Mouse (Mus musculus) left cerebral cortex, postnatal 10 days (tissue): Measurements from ENCODE around the gene Mtss1l. TPM values are rescaled to one million over a fixed set of nuclear protein-coding genes. Genes with fewer than 3 reads are reported as not detected.

Experiments
- DNase-seq, 2 experiments: peaks; one replicate each; pipeline ENCODE4 v3.0.0; 2021 to 2022; ENCODE audit warnings: low spot score in 2 of 2, mixed read lengths in 1 of 2; ENCODE audit errors: extremely low spot score in 1 of 2
- intact Hi-C: fragments of 180-260 bp; cut with DNase I; formaldehyde crosslinking; loops from one replicate; pipeline ENCODE4 v1.15.1; 2025
- total RNA-seq, 2 experiments: library from RNA; stranded (reverse); gene quantifications; 2 replicates each; pipeline ENCODE4 v1.2.3; 2021

Gene Mtss1l
- 100 to 1,000 TPM; 214 to 236 TPM for total RNA-seq

- intact Hi-C loops = no loop called here
- peak; percentile 76 to 93 for DNase-seq
Measured at GRCm38 (mm10) chr8:110720685-110721598, at the start of gene Mtss1l. Mtss1l (plus strand) TSS chr8:110721476.

GRCm38 (mm10) chr8:110672133-110672532 is 49.1 kb upstream of the Mtss1l start:
- intact Hi-C loops = no loop called here
- peak in 1 of 2 experiments; percentile 51 for DNase-seq

- intact Hi-C loops = no loop called here
- DNase-seq = no peak
Measured at GRCm38 (mm10) chr8:110673168-110673567, 48.1 kb upstream of the Mtss1l start.

- intact Hi-C loops = no loop called here
Measured at GRCm38 (mm10) chr8:110674589-110674988, 46.7 kb upstream of the Mtss1l start.

GRCm38 (mm10) chr8:110676702-110677101 is 44.6 kb upstream of the Mtss1l start:
- DNase-seq = peak in 1 of 2 experiments; percentile 51
- intact Hi-C loops = no loop called here

More at GRCm38 (mm10) chr8:110674589-110674988, 46.7 kb upstream of the Mtss1l start:
- DNase-seq = no peak

GRCm38 (mm10) chr8:110677174-110677660 is 44.1 kb upstream of the Mtss1l start:
- DNase-seq = no peak
- intact Hi-C loops = no loop called here

GRCm38 (mm10) chr8:110678989-110679388 is 42.3 kb upstream of the Mtss1l start:
- no peak for DNase-seq
- intact Hi-C loops = no loop called here

GRCm38 (mm10) chr8:110687726-110688125 is 33.5 kb upstream of the Mtss1l start:
- DNase-seq = peak; percentile 63 to 77
- intact Hi-C loops = no loop called here

GRCm38 (mm10) chr8:110689961-110690360 is 31.3 kb upstream of the Mtss1l start:
- intact Hi-C loops = no loop called here
- DNase-seq = no peak

- no peak for DNase-seq
- intact Hi-C loops = no loop called here
Measured at GRCm38 (mm10) chr8:110694226-110694625, 27.1 kb upstream of the Mtss1l start.

- intact Hi-C loops = no loop called here
- no peak for DNase-seq
Measured at GRCm38 (mm10) chr8:110694826-110695225, 26.4 kb upstream of the Mtss1l start.

- intact Hi-C loops = no loop called here
- no peak for DNase-seq
Measured at GRCm38 (mm10) chr8:110695431-110695830, 25.8 kb upstream of the Mtss1l start.

- no peak for DNase-seq
- intact Hi-C loops = no loop called here
Measured at GRCm38 (mm10) chr8:110696051-110696450, 25.2 kb upstream of the Mtss1l start.

GRCm38 (mm10) chr8:110697571-110697970 is 23.7 kb upstream of the Mtss1l start:
- intact Hi-C loops = no loop called here
- DNase-seq = peak in 1 of 2 experiments; percentile 64

GRCm38 (mm10) chr8:110698098-110698497 is 23.2 kb upstream of the Mtss1l start:
- DNase-seq = no peak
- intact Hi-C loops = no loop called here

GRCm38 (mm10) chr8:110699501-110699900 is 21.8 kb upstream of the Mtss1l start:
- intact Hi-C loops = no loop called here
- no peak for DNase-seq

- intact Hi-C loops = no loop called here
- DNase-seq = no peak
Measured at GRCm38 (mm10) chr8:110700561-110700960, 20.7 kb upstream of the Mtss1l start.

- intact Hi-C loops = no loop called here
Measured at GRCm38 (mm10) chr8:110702636-110703459, 18.4 kb upstream of the Mtss1l start.

GRCm38 (mm10) chr8:110703460-110704061 is 17.7 kb upstream of the Mtss1l start:
- no peak for DNase-seq
- intact Hi-C loops = no loop called here

More at GRCm38 (mm10) chr8:110702636-110703459, 18.4 kb upstream of the Mtss1l start:
- no peak for DNase-seq
